Mouse (Mus musculus): Measurements from ENCODE around the gene Caprin1.

DNA sequence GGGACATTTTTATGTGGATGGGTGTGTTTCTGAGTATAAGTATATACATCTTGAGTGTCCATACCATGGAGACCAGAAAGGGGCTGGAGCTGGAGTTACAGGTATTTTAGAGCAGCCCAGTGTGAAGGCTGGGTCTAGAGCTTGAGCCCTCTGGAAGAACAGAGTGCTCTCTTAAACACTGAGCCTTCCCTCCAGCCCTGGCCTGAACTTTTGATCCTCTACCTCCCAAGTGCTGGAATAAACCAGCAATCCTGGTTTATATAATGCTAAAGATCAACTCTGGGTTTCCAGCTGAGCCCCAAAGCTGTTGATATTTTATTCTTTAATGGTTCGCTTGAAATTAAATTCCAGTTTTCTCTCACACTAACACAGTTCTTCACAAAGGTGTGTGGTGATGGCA, 5.0 kb upstream of the Caprin1 start:
- TF ChIP-seq POLR2A (IDR thresholded peaks at IDR 0.05; ENCODE audit: low read depth, low read length): no peak
- no peak for TF ChIP-seq CTCF (conservative IDR thresholded peaks at IDR 0.05; ENCODE audit: insufficient read depth, insufficient read length, low read depth, low read length)

Measured in kidney, adult 2 months (tissue).